Mouse (Mus musculus) layer of hippocampus, adult 2 months (tissue): ENCODE data around the gene Ssh2. TPM values are rescaled to one million over a fixed set of nuclear protein-coding genes. Genes with fewer than 3 reads are reported as not detected.

Experiments used
- DNase-seq, 2 experiments: peaks; one replicate each; pipeline ENCODE4 v3.0.0; 2022; ENCODE audit warnings: low spot score in 2 of 2
- H3K27ac ChIP-seq: fragments of 200-600 bp; 2 replicates; pipeline ENCODE4 v1.8.1; 2022
- H3K4me3 ChIP-seq: fragments of 200-600 bp; 2 replicates; pipeline ENCODE4 v1.8.1; 2022; ENCODE audit warnings: mild to moderate bottlenecking
- CTCF ChIP-seq: fragments of 200-600 bp; conservative IDR thresholded peaks from 2 replicates; pipeline ENCODE4 v1.8.1; 2022; ENCODE audit warnings: antibody characterized with exemption, mild to moderate bottlenecking, moderate library complexity
- total RNA-seq, 2 experiments: library from RNA; stranded (reverse); gene quantifications; 2 replicates each; pipeline ENCODE4 v1.2.3; 2021

The Ssh2 gene
- total RNA-seq, 2 experiments from 2014 or later: 33.6 to 35.9 TPM

DNA sequence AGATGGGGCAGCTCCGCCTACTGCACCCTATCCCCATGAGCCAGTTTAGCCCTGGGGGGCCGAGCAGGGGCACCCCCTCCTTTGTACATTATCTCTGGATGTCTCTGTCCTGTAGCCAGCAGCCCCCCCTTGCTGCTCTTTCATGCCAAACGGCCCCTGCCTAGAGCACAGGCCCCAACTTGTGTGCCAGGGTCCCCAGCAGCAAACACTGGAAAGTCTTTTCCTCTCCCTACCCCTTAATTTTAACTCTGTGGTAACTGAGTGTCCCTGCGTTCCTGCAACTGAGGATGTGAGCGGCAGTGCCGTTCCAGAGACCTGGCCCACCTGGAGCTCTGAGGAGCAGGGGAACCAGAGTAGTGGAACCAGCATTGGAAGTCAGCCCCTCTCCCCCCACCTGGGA, 290.9 kb downstream of the Ssh2 start:
- no peak for DNase-seq
- Histone ChIP-seq H3K27ac (0 out of 2 replicates have a peak overlapping the region, but pooled peaks have one; percentile 3), H3K4me3 (no peak overlapping the region)
- TF ChIP-seq CTCF: no peak

- Histone ChIP-seq H3K27ac (no peak overlapping the region; the same call in 1 of the 2 replicates), H3K4me3 (no peak overlapping the region)
- TF ChIP-seq CTCF: no peak
- DNase-seq: no peak
Measured at GRCm38 (mm10) chr11:77507426-77507825, 291.3 kb downstream of the Ssh2 start.

GRCm38 (mm10) chr11:77508068-77509021, 292.3 kb downstream of the Ssh2 start:
- H3K27ac ChIP-seq: peak overlapping the region; percentile 85

More at GRCm38 (mm10) chr11:77508068-77509021, 292.3 kb downstream of the Ssh2 start:
- peak; percentile 100 for TF ChIP-seq CTCF
- peak; percentile 84 to 91 for DNase-seq
- H3K4me3 ChIP-seq: peak overlapping the region; percentile 62

Other genes starting within 250 kb of the Ssh2 start
- gene Slc6a4, start 217.7 kb upstream of the Ssh2 start, total RNA-seq: not detected
- gene Nsrp1, start 137.9 kb upstream of the Ssh2 start, total RNA-seq: 10 to 100 TPM; 18.1 to 20.1 TPM
- gene Efcab5, start 27.3 kb upstream of the Ssh2 start, total RNA-seq: 1 to 10 TPM; 2.9 to 5.6 TPM
- gene Coro6, start 246.1 kb downstream of the Ssh2 start, total RNA-seq: 10 to 100 TPM; 12.7 to 14.1 TPM